Mouse (Mus musculus): ENCODE data around the gene Wnt3. TPM values are rescaled to one million over a fixed set of nuclear protein-coding genes. Genes with fewer than 3 reads are reported as not detected.
"Not testable (repeated sequence)": the region's sequence is repeated elsewhere in the genome, so short reads cannot be mapped to it uniquely, and the experiment has no call there.

The Wnt3 gene
- total RNA-seq (2021) = not detected

DNA sequence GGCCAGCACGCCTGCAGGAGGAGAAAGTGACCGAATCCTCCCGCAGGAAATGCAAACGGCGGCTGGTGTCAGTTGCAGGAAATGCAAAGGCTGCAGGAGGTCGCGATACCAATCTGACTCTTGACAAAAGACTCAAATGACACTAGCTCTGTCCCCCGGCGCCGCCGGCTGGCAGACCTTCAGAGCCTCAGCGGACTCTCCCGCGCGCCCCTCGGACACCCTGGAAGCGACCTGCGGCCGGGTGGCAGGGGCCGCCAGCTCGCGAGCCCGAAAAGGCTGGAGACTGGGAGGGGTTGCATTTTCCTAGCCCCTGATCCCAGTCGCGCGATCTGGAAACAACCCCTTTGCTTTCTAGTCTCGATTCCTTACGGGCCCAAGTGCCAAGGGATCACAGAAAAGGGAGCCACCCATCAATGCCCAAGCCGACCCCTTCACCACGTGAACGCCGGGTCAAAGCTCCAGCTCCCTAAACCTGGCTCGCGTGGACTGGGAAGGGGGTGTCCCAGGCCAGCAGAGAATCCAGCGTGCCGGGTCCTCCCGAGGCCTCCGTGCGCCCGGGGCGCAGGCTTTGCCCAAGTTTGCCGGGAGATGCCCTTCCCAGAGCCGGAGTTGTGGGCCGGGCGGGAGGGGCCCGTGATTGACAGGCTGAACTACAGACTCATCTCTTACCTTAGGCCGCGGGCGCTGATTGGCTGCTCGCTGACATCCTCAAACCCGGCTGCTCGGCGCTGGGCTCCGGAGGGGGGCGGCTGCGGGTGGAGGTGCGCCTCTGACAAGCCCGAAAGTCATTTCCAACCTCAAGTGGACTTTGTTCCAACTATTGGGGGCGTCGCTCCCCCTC lies at the start of gene Wnt3:
Gene Wnt3 (plus strand): TSS at position 764 of the 841 bp plus-strand sequence.
- intact Hi-C loops (cut with DNase I) = no loop called here
- DNase-seq = no peak

DNA sequence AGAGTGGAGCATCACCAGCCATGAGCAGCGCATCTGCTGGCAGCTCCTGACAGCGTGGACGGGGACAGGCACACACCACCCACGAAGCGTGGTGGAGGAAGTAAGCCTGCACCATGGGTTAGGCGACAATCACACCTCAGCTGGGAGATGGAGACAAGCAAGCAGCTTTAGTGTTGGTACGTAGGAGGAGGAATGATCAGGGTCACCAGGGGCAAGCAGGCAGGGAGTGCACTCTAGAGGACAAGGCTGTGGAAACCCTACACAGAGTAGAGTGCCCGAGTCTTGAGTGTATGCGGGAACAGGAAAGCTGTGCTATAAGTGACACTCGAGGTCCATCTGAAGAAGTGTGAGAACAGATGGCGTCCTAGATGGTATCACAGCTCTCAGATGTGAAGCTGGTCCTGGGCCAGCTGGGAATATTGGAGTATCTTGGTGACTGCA lies 49.6 kb upstream of the Wnt3 start:
- intact Hi-C loops (cut with DNase I) = loop anchor here (5.0 kb wide), 1 partner anchor 47 kb away; no protein-coding TSS in a partner anchor
- no peak for DNase-seq

DNA sequence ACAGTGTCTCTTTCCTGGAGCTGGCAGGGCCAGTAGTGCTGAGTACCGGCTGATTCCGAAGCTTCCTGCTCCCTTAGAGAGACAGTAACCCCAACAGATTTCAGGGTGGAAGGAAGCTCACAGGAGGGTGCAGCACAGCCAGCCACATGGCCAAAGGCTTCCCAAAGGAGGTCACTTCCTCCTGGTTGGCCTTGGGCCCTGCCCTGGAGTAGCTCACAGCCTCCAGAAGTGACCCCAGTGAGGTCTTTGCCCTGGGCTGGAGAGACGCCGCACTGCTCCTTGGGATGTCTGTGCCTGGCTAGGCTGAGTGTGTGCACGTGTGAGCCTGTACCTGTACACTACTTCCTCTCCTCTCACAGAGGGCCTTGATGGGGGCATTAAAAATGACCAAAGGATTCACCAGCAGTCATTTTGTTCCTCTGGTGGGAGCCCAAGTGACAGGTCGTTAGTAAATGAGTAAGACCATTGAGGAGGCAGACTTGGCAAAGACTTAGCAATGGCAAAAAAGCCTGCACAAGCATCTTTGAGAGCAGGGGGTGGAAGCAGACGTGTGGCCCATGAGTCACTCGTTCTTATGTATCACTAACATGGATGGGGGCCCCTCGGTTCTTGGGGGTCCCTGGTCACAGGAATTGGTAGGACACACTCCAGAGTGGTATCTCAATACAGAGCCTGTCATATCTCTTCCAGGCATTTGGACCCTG lies 44.5 kb upstream of the Wnt3 start:
- intact Hi-C loops (cut with DNase I) = no loop called here
- DNase-seq = no peak

DNA sequence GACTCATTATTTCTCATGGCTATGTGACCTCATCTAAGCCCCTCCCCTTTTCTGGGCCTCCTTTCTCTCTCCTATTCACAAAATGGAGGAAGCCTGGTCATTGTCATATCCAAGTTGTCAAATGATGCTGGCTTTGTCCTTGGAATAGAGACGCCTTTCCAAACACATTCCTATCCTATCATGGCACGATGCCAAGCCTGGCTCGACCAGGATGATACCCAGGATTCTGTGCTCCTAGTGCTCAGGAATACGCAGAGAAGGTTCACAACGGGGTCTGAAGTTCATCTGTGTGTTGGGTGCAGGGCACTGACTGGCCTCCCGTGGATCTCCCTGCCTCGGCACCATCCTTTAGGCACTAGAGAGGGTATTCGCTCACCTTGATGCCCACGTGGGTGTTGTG lies 42.4 kb upstream of the Wnt3 start:
- DNase-seq = no peak

DNA sequence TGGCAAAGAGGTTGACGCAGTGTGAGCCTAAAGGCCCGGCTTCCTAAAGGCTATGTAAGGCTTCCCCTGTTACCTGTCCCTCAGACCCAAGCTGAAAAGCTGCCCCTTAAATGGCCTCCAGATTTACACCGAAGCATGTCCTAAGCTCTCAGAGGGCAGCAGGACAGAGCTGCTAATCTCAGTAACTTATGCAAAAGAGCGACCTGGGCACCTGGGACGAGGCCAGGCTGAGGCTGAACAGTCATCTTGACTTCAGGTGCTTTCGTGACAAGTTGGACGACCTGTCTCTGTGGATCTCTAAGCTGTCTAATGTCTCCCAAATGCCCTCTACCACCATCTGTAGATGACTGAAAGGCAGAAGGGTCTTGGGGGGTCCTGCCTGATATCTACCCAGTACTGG lies 41.6 kb upstream of the Wnt3 start:
- DNase-seq = no peak
- intact Hi-C loops (cut with DNase I) = no loop called here

More for the DNA sequence above, 42.4 kb upstream of the Wnt3 start:
- intact Hi-C loops (cut with DNase I) = no loop called here

DNA sequence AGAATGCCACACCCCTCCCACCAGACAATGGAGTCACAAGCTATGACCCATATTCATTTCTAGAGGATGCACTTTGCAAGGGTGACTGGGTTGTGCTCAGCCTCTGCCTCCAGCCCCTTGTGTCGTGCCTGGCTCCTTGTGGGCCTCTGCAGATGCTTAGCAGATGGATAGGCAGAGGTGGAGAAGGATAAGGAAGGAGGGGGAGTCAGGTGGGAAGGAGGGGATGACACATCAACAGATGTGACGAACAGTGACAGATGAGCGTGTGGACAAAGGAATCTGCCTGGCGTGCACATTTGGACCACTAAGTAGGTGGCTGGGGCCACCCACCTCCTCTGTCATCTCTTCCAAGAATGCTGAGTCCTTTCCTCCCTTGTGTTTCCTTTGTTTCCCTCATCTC lies 40.9 kb upstream of the Wnt3 start:
- intact Hi-C loops (cut with DNase I) = no loop called here
- DNase-seq = no peak

DNA sequence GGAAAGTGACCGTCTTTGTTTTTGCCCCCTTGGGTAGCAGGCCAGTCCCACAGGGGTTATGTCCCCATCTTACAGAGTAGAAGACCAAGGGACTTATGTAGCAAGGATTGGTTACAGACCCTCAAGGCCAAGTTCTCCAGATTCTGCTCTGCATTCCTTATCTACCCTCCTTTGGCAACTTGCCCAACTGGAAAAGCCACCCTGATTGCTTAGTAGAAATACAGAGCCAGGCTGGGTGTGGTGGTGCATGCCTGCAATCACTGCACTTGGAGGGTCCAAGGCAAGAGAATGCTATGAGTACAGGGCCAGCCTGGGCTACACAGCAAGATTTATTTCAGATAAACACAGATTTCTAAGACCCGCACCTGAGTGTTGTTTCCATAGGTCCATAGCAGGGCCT lies 40.0 kb upstream of the Wnt3 start:
- intact Hi-C loops (cut with DNase I) = no loop called here
- no peak for DNase-seq

DNA sequence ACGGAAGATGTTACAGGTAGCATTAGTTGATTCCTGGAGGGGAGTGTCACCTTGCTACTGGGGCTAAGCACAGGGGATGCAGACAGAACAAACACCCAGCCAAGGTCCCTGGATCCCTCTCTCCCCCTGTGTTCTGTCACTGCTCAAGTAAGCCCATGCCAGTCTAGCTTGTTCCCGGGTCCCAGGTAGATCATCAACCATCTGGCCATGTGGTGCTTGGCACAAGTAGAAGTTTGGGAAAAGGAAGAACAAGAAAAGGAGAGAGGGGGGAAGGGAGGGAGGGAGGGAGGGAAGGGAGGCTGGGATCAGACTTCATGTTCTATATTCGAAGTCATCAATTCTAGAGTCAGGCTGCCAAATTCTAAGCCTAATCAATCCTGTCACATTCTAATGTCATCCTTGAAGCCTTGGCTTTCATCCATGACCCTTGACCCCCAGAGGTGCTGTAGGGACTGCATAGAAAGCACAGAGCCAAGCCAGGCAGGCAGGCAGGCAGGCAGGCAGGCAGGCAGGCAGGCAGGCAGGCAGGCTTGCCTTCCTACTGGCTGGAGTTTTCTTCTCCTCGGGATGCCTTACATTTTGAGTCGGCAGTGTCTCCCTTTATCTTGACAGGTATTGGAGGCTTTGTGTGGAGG lies 39.4 kb upstream of the Wnt3 start:
- no peak for DNase-seq
- intact Hi-C loops (cut with DNase I) = no loop called here

DNA sequence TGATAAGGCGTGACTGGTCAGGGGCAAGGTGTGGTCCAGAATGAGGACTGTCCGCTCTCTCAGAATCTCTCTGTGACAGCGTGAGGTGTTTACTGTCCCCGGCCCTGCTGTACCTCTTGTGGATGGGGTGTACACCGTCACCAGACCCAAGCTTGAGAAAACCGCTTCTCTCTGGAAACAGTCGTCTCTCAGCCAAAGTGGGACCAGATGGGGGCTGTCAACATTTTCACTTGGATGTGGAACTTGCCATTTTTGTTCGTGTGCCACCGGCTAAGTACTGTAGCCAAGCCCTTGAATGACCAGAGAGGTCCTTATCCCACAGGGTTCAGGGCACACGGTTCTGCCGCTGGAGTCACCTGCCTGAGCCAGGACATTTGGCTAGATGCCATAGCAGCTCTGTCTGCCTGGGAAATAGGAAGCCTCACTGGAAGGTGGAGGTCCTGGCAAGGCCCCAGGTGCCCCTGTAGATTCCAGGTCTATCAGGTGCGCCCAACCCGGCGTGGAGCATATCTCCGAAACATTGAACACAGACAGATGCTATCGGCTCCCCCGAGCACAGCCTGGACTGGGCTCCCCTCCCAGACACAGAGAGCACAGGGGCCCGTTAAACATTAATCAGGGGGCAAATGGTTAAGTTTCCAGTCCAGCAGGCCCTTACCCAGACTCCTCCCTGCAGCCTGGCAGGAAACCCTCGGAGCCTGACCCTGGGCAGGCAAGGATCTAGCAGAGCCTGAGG lies 38.7 kb upstream of the Wnt3 start:
- no peak for DNase-seq
- intact Hi-C loops (cut with DNase I) = no loop called here

DNA sequence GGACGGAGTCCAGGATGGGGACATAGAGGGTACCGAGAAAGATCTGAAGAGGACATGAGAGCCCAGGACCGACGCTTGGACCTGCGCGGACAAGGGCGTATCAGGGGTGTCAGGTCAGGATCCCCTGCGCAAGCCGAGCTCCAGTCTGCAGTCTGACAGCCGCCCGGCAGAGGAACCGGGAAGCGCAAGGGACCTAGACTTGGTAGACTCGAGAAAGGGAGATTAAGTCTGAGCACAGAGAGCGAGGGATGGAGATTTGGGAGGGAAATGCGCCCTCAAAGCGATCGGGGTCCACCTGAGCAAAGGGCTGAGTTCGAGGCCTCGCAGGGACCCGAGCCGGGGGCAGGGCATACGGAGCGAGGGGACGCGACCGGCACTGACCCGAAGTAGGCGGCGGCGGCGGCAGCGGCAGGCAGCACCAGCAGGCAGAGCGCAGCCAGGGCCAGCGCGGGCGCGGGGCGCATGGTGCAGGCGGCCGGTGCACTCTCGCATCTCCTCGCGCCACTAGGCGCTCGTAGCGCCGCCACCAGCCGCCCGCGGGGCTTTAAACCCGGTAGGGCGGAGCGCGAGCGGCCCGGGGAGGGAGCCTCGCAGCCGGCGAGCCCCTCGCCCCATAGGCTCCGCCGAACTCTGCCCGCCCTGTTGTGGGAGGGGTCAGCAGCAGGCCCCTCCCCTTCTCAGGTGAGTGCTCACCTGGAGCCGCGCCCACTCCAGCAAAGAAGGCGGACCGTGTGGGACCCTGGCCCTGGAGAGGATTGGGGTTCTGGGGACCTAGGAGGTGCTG lies 24.5 kb upstream of the Wnt3 start, which contains the start of gene Wnt9b:
Gene Wnt9b (minus strand): TSS at position 516 of the 784 bp plus-strand sequence.
- intact Hi-C loops (cut with DNase I) = no loop called here
- DNase-seq = peak in 1 of 2 experiments; percentile 13

DNA sequence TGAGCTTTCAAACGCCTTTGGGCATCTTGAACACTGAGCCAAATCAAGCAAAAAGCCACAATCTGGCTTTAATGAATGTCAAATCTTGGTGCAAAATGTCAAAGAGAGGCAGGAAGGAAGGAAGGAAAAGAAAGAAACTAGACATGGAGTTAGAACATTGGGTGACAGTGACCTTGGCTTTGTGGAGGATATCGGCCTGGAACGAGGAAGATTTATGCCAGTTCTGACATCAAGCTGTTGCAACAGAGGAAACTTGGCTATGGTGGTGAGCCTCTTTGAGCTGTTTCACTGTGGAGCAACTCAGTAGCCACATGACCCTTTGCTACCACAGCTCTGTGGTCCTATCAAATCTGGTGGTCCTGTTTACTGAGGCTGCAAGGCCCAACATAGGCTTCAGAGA lies 23.3 kb upstream of the Wnt3 start:
- DNase-seq = no peak
- intact Hi-C loops (cut with DNase I) = no loop called here

DNA sequence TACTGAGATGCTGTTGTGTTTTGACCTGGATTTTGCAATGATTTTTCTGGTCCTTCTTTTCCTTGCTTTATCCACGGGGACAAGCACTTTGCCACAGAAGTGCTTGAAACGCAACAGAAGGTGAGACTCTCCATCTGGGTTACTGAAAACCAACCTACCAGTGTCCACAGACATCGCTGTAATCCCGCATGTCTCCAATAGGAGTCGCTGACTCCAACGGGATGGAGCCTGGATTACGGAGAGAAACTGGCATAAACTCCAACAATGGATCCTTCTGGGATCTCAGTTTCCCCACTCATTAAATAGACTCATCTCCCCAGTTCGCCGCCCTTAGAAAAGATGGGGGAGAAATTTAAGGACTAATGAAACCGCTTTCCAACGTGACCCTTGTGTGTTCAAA lies 15.9 kb upstream of the Wnt3 start:
- no peak for DNase-seq
- intact Hi-C loops (cut with DNase I) = loop anchor here (1.0 kb wide), 2 partner anchors 83 to 119 kb away; no protein-coding TSS in a partner anchor

DNA sequence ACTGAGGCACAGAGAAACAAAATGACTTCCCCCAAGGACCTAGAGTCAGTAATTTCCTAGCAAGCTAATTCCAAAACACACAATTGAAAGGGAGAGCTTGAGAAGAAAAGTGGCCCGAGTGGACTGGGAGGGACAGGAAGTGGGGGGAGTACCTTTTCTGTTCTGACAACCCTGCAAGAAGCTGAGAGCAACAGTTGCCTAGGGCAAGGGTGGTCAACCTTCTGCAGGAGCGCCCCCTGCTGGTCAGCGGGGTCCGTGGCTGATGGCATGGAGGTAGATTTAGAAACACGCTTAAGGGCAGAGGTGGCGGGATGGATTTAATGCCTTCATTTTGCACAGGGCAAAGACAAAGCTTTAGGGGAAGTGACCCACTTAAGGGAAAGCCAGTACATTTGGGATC lies 15.2 kb upstream of the Wnt3 start:
- intact Hi-C loops (cut with DNase I) = loop anchor here (1.0 kb wide), 2 partner anchors 83 to 119 kb away; no protein-coding TSS in a partner anchor
- DNase-seq = peak; percentile 72 to 85

DNA sequence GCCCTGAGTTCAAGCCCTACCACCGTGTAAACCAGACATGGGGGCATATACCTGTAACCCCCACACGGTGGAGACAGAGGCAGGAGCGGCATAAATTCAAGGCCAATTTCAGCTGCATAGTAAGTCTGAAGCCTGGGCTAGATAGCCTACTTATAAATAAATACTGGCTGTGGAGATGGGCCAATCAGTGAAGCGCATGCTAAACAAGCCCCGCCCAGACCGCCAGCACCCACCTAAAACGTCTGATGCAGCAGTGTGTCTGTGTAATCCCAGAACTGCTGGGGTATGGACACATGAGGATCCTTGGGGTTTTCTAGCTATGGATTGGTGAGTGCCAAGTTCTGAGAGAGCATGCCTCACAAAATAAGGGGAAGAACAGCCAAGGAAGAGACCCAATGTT lies 13.8 kb upstream of the Wnt3 start:
- intact Hi-C loops (cut with DNase I) = loop anchor here (10.0 kb wide), 1 partner anchor 415 kb away; no protein-coding TSS in a partner anchor
- no peak for DNase-seq

DNA sequence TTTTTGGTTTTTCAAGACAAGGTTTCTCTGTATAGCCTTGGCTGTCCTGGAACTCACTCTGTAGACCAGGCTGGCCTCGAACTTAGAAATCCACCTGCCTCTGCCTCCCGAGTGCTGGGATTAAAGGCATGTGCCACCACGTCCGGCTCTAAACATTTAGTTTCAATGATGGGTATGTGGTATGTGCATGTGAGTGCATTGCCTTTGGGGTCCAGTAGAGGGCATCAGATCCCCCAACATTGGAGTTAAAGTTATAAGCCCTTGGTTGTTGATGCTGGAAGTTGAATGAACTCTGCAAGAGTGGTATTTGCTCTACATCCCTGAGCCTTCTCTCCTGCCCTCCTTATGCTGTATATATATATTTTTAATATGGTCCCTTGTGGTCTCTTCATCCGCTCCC lies 13.1 kb upstream of the Wnt3 start:
- not testable (repeated sequence) for DNase-seq
- intact Hi-C loops (cut with DNase I) = loop anchor here (10.0 kb wide), 1 partner anchor 414 kb away; no protein-coding TSS in a partner anchor

DNA sequence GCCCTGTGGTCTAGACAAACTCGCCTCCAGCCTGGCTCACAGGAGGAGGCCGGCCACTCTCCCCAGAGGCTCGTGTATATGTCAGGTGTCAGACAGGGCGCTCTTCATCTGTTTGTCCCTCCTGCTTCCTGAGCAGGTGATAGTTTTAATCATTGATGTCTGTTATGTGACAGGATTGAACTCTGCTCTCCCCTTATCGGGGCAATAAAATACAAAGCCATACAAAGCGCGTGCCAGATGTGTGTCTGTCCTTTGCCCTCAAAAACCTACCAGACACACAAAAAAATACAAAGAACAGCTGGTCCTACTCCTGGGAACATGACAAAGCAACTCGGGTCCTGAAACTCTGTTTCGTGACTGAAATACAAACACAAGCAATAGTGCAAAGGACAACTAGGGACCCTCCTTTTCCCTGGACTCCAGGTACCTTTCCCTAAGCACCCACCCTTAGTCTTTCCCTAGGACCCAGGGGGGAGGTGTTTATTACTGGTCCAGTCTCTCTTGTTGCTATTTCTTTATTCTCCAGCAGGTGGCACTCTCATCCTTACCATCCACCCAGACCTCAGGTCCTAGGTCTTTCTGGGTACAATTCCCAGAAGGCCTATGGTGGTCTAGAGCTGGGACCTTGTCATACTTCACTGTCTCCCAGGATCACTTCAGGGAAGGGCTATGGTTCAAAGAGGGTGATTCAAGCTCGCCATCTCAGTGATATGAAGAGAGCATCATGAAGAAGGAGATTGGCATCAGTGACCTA lies 10.4 kb upstream of the Wnt3 start:
- intact Hi-C loops (cut with DNase I) = loop anchor here (1.0 to 10.0 kb wide), 2 partner anchors 148 to 411 kb away; no protein-coding TSS in a partner anchor
- DNase-seq = peak; percentile 41 to 43

DNA sequence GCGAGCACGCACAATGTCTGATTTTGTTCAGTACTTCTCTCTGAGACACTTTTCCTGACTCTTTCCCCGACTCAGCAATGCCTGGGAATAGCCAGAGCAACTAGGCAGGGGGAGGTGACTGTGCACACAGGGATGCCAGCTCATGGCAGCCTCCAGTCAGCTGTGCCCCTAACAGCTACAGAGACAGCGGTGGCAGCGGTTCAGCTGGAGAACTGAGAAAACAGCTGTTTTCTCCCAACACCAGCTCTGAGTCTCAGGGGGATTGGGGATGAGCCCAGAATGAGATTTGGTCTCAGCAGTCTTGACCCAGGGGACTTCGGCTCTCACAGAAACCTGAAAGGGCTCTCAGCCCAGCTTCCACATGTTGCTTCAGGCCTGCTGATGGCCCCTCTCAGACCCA lies 9.3 kb upstream of the Wnt3 start:
- no peak for DNase-seq
- intact Hi-C loops (cut with DNase I) = loop anchor here (10.0 kb wide), 1 partner anchor 410 kb away; no protein-coding TSS in a partner anchor

DNA sequence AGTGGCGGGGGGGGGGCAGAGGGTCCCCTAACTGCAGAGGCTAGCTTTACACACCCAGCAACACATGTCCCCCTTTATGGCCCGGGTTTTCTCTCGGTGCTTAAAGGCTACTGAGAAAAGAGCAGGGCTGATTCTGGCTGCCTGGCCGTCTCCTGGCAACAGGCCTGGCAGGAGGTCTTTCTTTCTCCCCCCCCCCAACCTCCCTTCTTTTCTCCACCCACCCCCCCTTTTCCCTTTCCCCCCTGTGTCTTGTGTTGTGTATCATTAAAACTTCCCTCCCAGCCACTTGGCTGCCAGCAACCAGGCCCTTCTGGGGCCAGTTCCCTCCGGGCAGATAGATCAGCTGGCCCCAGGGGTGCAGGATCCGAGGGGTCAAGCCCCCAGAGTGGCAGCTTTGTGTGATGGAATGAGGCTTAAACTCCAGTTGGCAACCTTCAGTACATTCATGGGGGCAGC lies 8.4 kb upstream of the Wnt3 start:
- no peak for DNase-seq
- intact Hi-C loops (cut with DNase I) = loop anchor here (10.0 kb wide), 1 partner anchor 409 kb away; no protein-coding TSS in a partner anchor
